Mouse (Mus musculus) heart, postnatal 25 days (tissue): ENCODE results near the gene Itgb8. TPM values are rescaled to one million over a fixed set of nuclear protein-coding genes. Genes with fewer than 3 reads are reported as not detected.

Experiments
- DNase-seq: peaks from one replicate; pipeline ENCODE4 v3.0.0; 2022; ENCODE audit warnings: low spot score
- intact Hi-C: fragments of 180-260 bp; cut with DNase I; formaldehyde crosslinking; loops from one replicate; pipeline ENCODE4 v1.15.1; 2025
- total RNA-seq, 2 experiments: library from RNA; stranded (reverse); gene quantifications; 2 replicates each; pipeline ENCODE4 v1.2.3; 2021

The Itgb8 gene
- total RNA-seq, 2 experiments from 2014 or later, result 1.2 to 1.8 TPM

GRCm38 (mm10) chr12:119210073-119210425, 28.6 kb downstream of the Itgb8 start:
- intact Hi-C loops, result no loop called here
- no peak for DNase-seq

DNA sequence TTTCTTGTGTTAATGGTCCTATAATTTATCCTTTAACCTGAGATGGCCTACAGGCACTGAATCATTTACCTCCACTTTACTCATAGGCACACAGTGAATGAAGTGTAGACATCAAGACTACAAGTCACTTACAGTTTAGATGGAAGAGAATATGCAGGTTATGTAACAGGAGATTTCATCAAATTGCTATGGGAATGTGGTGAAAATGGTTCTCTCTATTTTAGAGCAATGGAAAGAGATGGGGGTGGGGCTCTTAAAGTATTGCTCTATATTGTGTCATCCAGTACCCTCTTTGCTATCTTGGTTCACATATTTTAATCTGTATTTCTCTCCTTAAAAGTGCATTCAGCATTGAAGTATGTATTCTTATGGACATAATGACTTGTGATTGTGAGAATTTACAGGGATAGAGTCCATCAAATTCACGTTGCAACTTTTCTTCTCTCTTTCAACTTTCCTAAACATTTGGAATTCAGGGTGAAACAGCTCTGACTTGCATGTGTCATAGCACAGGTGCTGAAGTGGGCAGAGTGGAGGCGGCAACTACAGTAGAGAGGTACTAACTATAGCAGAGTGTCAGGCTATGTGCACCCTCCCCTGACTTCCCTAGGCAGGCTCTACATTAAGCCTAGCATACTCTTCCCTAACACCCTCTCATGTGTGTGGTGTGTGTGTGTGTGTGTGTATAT, 29.1 kb downstream of the Itgb8 start:
- intact Hi-C loops, result no loop called here
- DNase-seq, result no peak

DNA sequence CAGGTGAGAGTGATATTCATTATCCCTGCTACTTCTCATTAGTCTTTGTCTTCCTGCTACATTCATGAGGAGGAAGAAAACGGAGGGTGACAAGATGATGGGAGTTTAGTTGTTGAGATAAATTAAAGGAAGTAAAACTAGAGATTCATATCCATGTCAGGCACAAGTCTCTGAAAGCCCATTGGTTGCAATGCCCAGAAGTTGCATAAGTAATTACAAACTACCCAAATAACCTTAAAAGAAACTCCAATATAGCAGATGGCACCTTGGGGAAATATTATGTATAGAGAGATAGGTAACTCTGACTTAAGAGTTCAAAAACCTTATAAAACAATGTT, 31.2 kb downstream of the Itgb8 start:
- no peak for DNase-seq
- intact Hi-C loops, result no loop called here

DNA sequence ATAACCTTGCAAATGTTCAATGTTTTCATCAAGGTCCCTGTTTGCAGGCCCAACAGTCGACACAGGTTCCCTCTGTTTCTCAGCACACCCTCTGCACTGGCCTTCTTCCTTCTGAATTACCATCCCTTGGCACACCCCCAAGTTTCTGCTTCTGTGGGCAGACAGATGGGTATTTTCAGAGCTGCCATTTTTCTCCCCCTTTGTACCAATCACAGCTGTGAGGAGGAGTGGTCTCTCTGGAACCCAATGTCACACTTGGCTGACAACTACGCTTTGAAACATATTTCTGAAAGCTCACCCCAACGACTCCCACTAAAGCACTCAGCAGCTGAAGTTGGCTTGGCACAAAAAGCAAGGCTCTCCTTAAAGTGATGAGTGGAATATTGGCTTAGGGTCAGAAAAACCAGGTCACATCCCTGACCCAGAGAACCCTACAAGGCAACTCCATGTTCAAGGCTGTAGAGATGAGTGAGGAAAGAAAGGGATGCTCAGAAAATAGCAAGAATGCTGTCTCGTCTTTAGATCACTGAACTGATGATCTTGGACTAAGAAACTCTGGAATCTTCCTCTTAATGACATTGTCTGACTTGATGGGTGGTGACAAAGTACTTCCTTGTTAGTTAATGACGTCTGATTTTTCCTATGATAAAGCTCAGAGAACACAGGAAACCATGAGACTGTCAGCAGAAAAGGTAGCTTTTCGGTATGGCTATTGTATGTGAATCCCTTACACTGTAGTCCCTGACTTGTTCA, 31.7 kb downstream of the Itgb8 start:
- DNase-seq, result no peak
- intact Hi-C loops, result no loop called here

- DNase-seq, result no peak
- intact Hi-C loops, result no loop called here
Observed at GRCm38 (mm10) chr12:119204411-119204810, 34.2 kb downstream of the Itgb8 start.

- intact Hi-C loops, result no loop called here
- DNase-seq, result no peak
Observed at GRCm38 (mm10) chr12:119202766-119203165, 35.8 kb downstream of the Itgb8 start.

GRCm38 (mm10) chr12:119195145-119195544, 43.5 kb downstream of the Itgb8 start:
- no peak for DNase-seq
- intact Hi-C loops, result no loop called here

- no peak for DNase-seq
- intact Hi-C loops, result no loop called here
Observed at GRCm38 (mm10) chr12:119189814-119190213, 48.8 kb downstream of the Itgb8 start.

DNA sequence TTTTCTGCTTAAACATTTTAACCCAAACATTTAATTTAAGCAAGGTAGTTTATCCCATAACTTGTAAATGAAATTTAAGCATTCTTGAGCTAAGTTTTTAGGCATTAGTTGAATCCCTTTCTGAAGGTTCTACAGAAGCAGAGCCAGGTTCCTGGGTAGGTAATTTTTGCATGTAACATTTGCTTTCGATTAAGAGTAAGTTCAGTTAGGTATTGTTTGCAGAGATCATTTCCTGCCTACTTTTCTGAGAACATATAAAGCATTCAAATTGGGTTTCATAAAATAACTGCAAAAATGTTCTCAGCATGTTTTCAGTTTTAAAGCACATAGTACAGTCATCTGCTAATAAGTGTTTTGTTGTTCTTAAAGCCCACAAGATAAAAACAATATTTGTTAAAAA, 53.2 kb downstream of the Itgb8 start:
- no peak for DNase-seq
- intact Hi-C loops, result no loop called here

DNA sequence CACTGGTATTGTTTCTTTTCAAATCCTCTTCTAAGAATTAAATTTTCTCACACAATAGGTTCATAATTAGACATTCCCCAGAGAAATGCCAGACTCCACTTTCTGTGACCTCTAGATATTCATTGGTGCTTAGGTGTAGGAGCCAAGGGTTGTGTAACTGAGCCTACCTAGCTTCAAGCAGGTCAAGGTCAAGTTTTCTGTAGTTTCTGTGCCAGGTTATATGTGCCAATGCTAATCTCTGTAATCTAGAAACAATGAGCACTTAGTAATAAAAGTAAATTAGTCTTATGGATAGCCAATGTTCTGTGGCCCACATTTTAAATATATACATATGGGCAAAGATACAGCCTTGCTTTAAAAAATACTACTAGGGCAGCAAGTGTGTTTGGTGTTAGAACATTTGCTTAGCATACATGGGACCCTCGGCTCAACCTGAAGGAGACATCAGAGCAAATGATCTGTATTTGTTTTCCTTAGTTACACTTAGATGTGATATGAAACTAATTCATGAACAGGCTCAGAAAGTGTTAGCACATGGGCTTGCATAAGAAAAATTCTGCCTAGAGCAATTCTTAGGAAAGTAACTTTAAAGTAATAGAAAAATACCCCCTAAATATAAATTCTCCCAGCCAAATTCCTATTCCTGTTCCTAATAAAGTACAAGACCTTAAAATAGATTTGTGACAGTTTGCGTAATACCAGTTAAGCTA, 56.2 kb downstream of the Itgb8 start:
- intact Hi-C loops, result no loop called here
- DNase-seq, result no peak

DNA sequence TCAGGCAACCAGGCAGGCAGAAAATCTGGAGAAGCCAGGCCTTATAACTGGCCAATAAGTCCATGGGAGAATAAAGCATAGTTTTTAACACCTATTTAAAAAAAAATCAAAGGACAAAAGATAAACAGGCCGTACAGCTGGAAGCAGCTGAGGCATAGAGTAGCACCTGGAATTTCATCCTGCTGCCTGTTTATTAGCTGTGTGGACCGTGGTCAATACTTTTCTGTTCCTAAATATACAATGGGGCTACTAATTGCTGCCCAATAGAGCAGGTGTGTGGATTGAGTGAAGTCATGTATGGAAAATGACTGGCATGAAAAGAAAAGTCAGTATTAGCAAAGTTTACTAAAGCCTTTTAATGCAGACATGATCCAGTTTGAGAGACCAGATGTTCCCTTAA, 62.6 kb downstream of the Itgb8 start:
- DNase-seq, result no peak
- intact Hi-C loops, result no loop called here

GRCm38 (mm10) chr12:119169828-119170539, 68.6 kb downstream of the Itgb8 start:
- no peak for DNase-seq
- intact Hi-C loops, result no loop called here

DNA sequence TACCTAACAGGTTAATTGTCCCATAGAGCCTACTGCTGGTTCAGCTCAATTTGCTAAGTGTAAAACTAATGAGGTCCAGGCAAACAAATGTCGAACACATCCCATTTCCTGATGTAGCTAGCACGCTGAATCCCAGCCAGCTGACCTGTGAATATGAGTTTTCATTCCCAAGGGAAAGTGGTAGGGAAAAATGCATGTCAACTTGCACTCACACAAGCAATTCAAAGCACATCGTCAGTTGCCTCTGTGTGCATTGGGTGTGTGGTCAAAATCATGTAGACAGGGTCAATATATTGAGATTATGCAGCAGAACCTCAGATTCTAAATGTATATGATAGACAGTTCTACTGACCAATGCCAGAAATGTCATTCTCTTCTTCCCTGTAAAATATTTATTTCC, 69.5 kb downstream of the Itgb8 start:
- intact Hi-C loops, result no loop called here
- no peak for DNase-seq

DNA sequence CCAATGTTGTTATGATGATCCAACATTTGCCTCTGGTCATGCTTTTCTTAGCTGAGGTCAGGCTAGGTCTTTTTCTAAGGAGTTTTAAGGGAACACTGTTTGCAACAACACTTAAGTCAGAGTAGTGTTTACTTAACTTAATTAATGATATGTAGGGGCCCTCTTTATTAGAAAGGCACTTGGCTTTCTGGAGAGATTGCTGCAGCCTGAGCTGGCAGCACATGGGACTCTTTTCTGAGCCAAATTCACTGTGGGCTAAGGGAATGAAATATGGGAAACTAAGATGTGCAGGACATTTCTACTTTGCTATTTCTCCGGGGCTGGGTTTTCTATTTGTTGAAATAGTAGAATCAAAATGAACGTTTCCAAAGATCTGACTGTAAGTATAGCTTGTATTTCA, 73.5 kb downstream of the Itgb8 start:
- DNase-seq, result no peak
- intact Hi-C loops, result no loop called here

DNA sequence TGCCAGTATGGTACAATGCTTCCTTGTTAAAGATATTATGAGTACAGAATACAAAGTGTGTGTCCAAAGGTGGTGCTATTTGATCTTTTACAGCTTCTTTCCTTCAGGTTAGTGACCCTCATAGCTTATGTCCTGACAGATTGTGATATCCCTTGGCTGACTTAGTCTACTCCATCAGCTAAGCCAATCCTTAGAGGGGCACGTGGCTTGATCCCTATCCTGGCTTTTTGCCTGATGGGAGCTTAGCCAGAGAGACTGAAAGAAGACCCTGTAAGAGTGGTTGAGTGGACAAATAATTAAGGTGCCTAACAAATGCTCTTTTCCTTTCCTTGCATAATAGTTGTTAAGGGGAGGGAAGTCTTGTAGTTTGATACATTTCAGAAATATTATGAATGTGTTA, 73.9 kb downstream of the Itgb8 start:
- intact Hi-C loops, result no loop called here

DNA sequence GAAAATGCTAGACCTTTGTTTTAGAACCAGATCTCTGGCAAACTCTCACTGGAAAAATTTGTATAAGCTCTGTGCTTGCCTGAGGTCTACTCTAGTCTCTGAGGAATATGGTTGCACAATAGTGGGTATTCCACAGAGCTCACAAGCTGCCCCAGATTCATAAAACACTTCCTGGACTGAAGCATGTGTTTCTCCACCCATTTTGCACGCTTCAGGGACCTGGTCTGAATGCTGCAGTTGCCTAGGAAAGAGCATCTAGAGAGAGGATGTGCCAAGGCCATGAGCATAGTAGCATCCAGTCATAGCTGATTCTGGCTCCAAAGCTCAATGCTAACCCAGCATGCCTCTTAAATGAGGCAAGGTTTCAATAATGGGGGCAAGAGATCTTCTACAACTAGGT, 74.4 kb downstream of the Itgb8 start:
- intact Hi-C loops, result no loop called here
- DNase-seq, result peak; percentile 25

More for the DNA sequence above, 73.9 kb downstream of the Itgb8 start:
- no peak for DNase-seq

- intact Hi-C loops, result no loop called here
- no peak for DNase-seq
Observed at GRCm38 (mm10) chr12:119160786-119161185, 77.8 kb downstream of the Itgb8 start.

DNA sequence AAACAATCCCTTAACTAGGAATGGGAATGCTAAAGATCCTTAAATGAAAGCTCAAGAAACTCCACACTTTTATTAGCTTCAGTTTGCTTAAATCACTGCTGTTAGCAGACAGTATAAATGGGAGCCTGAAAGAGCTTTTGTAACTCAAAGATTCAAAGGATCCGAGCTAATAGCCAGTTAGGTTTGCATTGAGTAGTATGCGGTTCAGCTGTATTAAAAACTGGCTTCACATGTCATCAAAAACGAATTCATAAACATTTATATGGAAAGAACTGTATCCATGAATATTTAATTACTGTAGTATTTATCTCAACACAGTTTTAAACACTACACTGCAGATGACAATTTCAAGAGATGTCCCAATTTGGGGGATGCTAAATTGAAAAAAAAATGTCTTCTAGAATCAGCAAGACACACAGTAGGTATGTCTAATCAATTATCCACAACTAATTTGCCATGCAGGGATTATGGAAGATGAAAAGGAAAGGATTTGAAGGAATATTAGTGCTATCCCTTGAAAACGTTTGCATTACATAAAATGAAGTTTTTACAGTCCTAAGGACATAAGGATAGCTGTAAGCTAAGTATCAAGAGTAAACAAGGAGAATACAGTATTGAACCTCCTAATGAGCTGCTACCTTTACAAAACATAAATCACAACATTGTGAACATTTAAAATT, 79.2 kb downstream of the Itgb8 start:
- no peak for DNase-seq
- intact Hi-C loops, result no loop called here

DNA sequence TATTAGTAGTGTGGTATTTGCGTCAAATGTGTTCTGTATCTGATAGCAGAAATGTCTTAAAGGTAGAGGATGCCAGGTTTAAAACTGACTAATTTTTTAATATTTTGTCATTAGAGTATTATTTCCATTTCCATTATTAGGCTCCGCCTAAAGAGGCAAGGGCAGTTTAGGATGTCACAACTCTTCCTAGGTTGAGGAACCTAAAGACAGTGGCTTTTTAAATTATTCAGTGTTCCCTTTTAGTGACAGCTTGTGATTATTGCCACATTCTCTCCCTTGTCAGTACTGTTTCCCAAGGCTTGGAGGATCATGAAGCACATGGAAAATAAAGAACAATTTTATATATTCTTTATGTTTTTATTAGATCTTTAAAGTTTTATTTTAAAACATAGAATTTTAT, 80.9 kb downstream of the Itgb8 start:
- no peak for DNase-seq
- intact Hi-C loops, result no loop called here

DNA sequence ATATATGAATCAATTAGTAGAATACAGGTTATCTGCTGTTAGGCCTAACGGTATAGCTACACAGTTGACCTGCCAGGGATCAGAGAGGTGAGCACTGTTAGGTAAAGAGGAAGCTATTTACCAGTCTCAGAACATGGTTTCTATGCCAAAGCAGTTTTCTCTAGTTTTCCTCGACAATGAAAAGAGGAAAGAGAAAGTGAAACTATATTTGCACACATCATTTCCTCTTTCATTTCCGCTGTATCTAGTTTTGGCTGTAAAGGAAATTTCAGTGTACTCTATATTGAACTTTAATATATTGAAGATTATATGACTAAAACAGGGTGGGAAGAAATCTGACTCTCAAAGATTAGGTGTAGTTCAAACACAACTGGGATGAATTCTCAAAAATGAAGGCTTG, 81.5 kb downstream of the Itgb8 start:
- intact Hi-C loops, result no loop called here
- DNase-seq, result no peak
